Comparison of ENCODE assay signal across 8 mouse cellular contexts in the genomic region with DNA sequence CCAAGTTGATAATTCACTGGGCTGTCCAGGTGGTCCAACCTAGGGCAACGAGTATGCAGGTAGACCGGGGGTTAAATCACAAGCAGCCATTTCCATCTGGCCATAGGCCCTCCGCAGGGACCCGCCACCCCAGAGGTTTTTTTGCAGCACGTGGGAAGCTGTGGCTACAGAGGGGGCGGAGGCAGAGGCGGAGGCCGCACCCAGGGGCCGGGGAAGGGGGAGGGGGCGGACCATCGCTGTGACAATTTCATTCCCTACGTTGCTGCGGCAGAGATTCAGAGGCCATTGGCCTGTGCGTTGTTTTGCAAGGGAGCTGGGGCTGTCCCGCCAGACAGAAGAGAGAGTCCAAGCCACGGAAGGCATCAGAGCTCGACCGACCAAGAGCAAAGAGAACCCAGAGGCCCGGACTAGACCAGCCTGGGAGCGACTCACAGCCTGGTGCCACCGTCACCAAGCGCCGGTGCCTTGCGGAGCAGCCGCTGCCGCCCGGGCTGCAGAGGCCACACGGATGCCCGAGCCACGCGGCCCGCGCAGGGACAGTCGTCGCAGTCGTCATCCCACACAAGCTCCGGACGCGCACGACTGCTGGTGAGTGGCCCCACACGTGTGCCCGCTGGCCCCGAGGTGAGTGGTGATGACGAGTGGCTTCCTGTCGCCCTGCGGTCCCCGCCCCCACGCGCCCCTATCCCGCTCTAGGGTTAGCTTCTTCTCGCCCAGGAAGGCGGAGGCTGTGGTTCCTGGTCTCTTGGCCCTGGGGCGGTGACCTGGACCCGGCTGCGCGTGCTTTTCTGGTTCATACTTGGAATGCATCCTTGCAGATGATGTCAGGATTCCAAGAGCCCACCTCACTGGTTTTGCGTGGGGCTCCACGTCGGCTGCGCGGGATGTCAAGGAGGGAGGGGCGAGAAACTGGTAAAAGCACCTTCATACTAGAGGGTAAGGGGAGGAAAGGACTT. TPM values are rescaled to one million over a fixed set of nuclear protein-coding genes. Genes with fewer than 3 reads are reported as not detected.
DNase-seq lines count a peak whose midpoint lies in the region; ATAC-seq lines count a peak whose summit lies in the region.

A gene (plus strand): TSS at position 222 of the 956 bp plus-strand sequence.

- H3K27me3 ChIP-seq in hindbrain, embryonic 11.5 days (ENCODE audit: control insufficient read depth, insufficient read depth, low read length), result 0 out of 2 replicates have a peak, but pooled peaks cover 2% of the 10 kb centered on the region
- no peaks in the 10 kb centered on the region for H3K27me3 ChIP-seq in lung, embryonic 16.5 days (ENCODE audit: control insufficient read depth, insufficient read depth, low read depth, low read length)

- no peaks in the 10 kb centered on the region for H3K9me3 ChIP-seq in hindbrain, embryonic 11.5 days (ENCODE audit: control insufficient read depth, low read length)
- no peaks in the 10 kb centered on the region for H3K9me3 ChIP-seq in lung, embryonic 16.5 days (ENCODE audit: control insufficient read depth, low read length)

- peak; percentile 89 for ATAC-seq in hindbrain, embryonic 11.5 days (ENCODE audit: low FRiP score)
- peak; percentile 91 for ATAC-seq in lung, embryonic 16.5 days (ENCODE audit: low read depth)

- H3K36me3 ChIP-seq in hindbrain, embryonic 11.5 days (ENCODE audit: control insufficient read depth, insufficient read depth, low read length), result no peaks in the 10 kb centered on the region
- H3K36me3 ChIP-seq in lung, embryonic 16.5 days (ENCODE audit: control insufficient read depth, insufficient read depth, low read length), result no peaks in the 10 kb centered on the region

- peak within 1 kb of the TSS; percentile 94 for H3K4me2 ChIP-seq in hindbrain, embryonic 11.5 days (replicated peaks; ENCODE audit: low read depth, low read length)
- H3K4me2 ChIP-seq in lung, embryonic 16.5 days (ENCODE audit: low read depth, low read length), result peak within 1 kb of the TSS; percentile 77

- peak; percentile 67 for DNase-seq in MN1 (ENCODE audit: low spot score)
- DNase-seq in cerebellum, adult 9-10 months, result peak; percentile 73
- DNase-seq in frontal cortex, postnatal 10 days (ENCODE audit: low spot score in 2 of 2), result peak; percentile 69
- DNase-seq in hindbrain, embryonic 11.5 days (ENCODE audit: low spot score), result peak; percentile 69
- DNase-seq in layer of hippocampus, adult 9-11 months, result peak; percentile 76
- DNase-seq in ovary, adult 18-20 months (ENCODE audit: low spot score), result peak; percentile 34
- DNase-seq in thymus, postnatal 0 days (ENCODE audit: low spot score), result peak; percentile 88

- peak within 1 kb of the TSS; percentile 63 for H3K4me3 ChIP-seq in hindbrain, embryonic 11.5 days (ENCODE audit: low read depth, low read length)
- H3K4me3 ChIP-seq in lung, embryonic 16.5 days (ENCODE audit: low read length), result peak within 1 kb of the TSS; percentile 76

- H3K9ac ChIP-seq in hindbrain, embryonic 11.5 days (ENCODE audit: low read depth, low read length), result peak within 1 kb of the TSS; percentile 62
- peak within 1 kb of the TSS; percentile 78 for H3K9ac ChIP-seq in lung, embryonic 16.5 days (ENCODE audit: low read length)

- no peak within 1 kb of the TSS for H3K27ac ChIP-seq in hindbrain, embryonic 11.5 days (ENCODE audit: low read depth, low read length)
- H3K27ac ChIP-seq in lung, embryonic 16.5 days (ENCODE audit: low read length), result peak within 1 kb of the TSS; percentile 61

- H3K4me1 ChIP-seq in hindbrain, embryonic 11.5 days (replicated peaks; ENCODE audit: control insufficient read depth, insufficient read depth, low read length), result no peaks in the 10 kb centered on the region
- H3K4me1 ChIP-seq in lung, embryonic 16.5 days (replicated peaks; ENCODE audit: control insufficient read depth, insufficient read depth, low read length), result peaks cover 6% of the 10 kb centered on the region; the same call in 1 of the 2 replicates

- under 1% methylated on average over 61 of the region's 62 CpGs for WGBS in hindbrain, embryonic 11.5 days
- under 1% methylated on average over 58 of the region's 62 CpGs for WGBS in lung, embryonic 16.5 days

RNA-seq across cellular contexts. Expression of the gene that starts here (rescaled TPM):
- 3.6 and 4.0 TPM in 2 replicates for polyA plus RNA-seq in hindbrain, embryonic 11.5 days (2014; fragmentation: Nextera tagmentation; extraction: Ambion mirVana)
- 10.3 and 11.9 TPM in 2 replicates for polyA plus RNA-seq in lung, embryonic 16.5 days (2015; fragmentation: Nextera tagmentation; extraction: Ambion mirVana)
- 48.2 and 54.7 TPM in 2 replicates for polyA plus RNA-seq in thymus, postnatal 0 days (2015; fragmentation: Nextera tagmentation; extraction: Ambion mirVana)

Comparison
In these comparisons a context has a peak if more than half of its experiments do, and no peak if none do; other contexts are left out.
1. DNase-seq: peak in every context shown above with its lines; median percentile 88 in thymus, postnatal 0 days; 76 in layer of hippocampus, adult 9-11 months; 73 in cerebellum, adult 9-10 months; 69 in frontal cortex, postnatal 10 days; 69 in hindbrain, embryonic 11.5 days; 67 in MN1; 34 in ovary, adult 18-20 months.